Mouse (Mus musculus) spleen, adult 12 weeks (tissue): ENCODE results near the gene Fam180a.
"Not testable (repeated sequence)": the region's sequence is repeated elsewhere in the genome, so short reads cannot be mapped to it uniquely, and the experiment has no call there.

Source experiments
- DNase-seq: peaks from one replicate; pipeline ENCODE4 v3.0.0; 2022; ENCODE audit warnings: low spot score

Fam180a gene

GRCm38 (mm10) chr6:35326111-35326515 is at the start of gene Fam180a:
TSS of gene Fam180a (minus strand) at chr6:35326141.
- DNase-seq: no peak

DNA sequence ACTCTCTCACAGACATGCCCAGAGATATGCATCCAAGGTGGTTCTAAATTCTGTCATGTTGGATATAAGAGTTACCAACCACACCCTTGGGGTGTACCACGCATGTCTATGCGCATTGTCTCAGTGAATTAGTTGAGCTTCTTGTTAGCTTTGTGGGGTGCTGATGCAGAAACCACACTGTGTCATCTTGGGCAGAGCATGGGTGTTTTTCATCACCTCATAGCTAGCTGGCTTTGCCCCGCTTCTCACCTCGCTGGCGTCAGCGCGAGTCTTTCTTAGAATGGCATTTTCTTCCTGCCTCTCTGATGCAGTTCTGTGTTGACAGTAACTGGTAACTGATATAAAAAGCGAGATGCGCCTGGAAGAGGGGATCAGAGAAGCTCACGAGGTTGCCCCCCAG is 48.1 kb upstream of the Fam180a start:
- DNase-seq: no peak

GRCm38 (mm10) chr6:35370356-35370755 is 44.4 kb upstream of the Fam180a start:
- DNase-seq: no peak

GRCm38 (mm10) chr6:35369578-35370282 is 43.8 kb upstream of the Fam180a start:
- DNase-seq: not testable (repeated sequence)

DNA sequence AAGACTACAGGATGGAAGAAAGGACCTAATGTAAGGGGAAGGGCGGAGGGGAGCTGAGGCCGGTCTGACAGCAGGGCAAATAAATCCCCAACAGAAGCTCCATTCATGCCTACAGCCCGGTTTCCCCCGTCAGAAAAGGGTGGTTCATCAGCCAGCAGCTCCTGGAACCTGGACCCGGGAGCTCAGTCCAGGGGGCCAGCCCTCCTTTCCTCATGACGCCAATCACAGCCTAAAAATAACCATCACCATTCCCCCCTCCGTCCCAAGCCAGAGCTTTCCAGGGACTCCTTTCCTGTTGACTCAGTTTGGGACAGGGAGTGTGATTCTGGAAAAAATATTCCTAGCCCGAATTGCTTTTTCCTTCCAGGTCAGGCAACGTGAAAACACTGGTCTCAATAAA is 36.7 kb upstream of the Fam180a start:
- no peak for DNase-seq

DNA sequence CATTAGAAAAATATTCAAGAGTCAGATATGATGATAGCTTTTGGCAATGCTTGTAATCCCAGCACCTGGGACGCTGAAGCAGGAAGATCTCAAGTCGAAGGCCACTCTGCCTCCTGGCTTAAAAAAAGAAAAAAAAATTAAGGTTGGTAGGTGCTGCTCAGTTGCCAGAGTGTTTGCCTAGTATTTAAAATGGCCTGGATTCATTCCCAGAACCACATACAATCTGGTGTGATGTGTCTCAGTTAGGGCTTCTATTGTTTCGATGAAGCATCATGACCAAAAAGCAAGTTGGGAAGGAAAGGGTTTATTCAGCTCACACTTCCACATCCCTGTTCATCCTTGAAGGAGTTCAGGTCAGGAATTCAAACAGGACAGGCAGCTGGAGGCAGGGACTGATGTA is 29.4 kb upstream of the Fam180a start:
- DNase-seq: no peak

DNA sequence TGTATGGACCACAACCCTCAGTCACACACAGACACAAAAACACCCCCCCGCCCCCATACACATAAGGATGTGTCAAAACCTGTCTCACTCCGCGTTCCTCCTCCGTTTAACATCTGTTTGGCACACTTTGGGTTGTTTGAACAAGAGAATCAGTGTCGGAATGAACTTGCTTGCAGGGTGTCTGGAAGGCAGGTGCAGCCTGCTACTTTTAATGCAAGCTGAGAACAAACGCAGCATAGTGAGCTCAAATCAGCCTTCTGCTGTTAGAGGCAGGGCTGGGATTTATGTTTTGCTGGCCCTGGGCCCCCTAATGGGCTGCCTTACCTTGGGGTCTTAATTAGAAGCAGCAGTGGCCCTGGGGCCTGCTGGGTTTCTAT is 28.7 kb upstream of the Fam180a start:
- no peak for DNase-seq

DNA sequence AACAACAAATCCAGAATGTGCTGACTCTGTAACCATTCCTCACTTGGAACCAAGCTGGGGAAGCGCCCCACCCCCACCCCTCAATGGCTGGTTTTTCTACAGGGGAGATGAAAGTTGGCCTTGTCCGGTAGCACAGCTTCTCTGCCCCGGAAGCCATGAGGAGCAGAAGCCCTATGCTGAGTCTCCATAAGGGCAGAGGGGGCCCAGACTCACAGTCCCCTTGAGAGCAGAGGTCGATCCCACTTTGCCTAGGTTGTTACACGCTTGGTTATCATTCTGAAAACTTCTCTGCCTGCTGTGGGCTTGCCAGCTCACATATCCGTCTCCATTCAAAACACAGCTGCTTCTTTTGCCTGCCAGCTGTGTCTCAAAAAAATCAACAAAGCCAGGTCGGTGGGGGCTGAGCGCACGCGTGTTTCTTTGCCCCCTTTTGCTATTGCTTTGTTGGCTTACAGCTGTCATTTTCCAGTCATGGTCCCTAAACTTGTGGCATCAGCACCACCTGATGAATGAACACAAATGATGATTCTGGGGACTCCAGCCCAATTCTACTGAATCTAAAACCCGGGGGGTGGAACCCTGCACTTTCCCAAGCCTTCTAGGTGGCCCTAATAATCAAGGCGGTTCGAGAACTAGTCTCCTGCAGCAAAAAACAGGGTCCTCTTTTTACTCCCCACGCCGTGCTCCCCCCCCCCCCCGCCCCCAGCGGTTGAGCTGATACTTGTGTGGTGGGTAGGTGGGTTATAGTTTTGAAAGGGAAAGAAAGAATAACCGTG is 28.1 kb upstream of the Fam180a start:
- DNase-seq: no peak

DNA sequence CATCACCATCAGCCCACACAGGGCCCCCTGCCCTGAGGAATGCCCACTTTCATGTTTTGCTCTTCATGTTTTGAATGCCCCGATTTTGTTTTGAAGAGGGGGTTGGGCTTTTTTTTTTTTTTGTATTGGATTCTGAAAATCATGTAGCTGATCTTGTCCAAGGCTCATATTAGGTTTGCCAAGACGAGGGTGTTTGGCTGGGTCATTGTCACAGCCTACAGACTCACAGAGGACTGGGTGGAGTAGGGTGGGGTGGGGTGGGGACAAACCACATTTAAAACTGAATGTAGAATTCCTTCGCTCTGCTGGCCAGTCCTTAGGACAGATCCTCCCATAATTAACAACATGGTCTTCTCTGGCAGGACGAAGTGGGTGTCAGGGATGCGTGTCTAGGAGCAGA is 27.5 kb upstream of the Fam180a start:
- no peak for DNase-seq

- no peak for DNase-seq
Measured at GRCm38 (mm10) chr6:35352867-35353266, 26.9 kb upstream of the Fam180a start.

DNA sequence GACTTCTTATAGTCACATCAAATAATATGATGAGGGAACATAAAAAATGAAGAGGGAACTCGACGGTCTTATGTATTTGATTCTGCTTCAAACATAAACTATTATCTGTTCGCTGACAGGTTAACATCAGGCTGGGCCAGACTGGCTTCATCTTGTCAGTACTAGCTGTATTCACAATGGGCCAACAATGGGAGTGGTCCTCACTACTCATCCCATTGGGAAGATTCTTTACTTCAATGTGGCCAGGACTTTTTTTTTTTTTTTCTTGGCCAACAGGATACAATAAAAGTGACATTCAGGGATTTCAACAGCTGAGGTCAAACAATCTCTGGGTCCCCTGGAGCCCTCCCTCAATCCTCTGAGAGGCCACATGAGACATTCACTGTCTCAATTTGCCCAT is 25.9 kb upstream of the Fam180a start:
- no peak for DNase-seq

GRCm38 (mm10) chr6:35349784-35350183 is 23.8 kb upstream of the Fam180a start:
- no peak for DNase-seq

DNA sequence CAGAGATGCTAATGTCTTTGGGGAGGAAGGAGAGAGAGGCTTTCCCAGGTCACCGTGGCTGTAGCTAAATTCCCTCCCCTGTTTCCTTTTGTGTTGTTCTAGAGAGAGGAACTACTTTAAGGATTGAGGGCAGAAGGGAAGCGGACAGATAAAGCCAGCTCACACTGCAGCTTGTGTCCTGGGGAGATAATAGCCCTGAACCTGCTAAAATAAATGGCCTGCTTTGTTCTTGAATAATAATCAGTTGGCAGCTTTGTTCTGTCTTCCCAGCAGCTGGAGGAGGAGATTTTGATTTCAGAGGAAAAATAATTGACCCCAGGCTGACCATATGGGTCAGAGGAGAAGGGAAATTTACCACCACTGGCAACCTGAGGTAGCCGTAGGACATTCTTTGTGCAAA is 12.7 kb upstream of the Fam180a start:
- no peak for DNase-seq

DNA sequence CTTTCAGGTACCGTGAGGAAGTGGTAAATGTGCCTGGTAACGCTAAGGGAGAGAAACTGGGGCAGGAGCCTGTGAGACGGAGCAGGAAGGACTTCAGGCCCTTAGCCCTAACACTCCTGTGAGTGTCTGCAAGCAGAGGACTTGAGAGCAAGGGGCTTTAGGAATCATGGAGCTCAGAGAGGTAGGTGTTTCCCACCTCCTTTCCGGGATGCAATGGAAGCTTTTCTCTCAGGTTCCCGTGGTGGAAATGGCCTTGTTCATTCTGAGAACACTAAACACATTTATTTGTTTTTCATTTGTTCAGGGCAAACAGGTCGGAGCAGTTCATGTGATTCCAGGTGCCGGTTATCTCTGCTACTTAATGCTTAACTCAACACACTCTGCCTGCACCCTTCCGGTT is 11.9 kb upstream of the Fam180a start:
- DNase-seq: no peak

GRCm38 (mm10) chr6:35335452-35335851 is 9.5 kb upstream of the Fam180a start:
- DNase-seq: no peak

DNA sequence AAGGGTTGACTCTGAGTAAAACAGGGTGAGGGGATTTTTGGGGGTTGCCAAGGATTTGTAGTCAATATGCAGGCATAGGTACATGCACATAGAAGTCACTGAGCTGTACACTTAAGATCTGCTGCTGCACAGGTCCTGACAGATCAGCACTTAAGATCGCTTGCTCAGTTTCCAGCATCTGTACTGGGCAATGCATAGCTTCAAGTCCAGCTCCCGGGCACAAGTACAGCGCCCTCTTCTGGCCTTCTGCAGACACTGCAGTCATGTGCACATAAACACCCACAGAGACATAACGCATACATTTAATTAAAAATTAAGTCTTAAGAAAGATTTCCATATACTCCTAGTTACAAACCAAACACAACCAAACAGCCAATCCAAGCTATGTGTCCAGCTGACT is 8.3 kb upstream of the Fam180a start:
- no peak for DNase-seq

DNA sequence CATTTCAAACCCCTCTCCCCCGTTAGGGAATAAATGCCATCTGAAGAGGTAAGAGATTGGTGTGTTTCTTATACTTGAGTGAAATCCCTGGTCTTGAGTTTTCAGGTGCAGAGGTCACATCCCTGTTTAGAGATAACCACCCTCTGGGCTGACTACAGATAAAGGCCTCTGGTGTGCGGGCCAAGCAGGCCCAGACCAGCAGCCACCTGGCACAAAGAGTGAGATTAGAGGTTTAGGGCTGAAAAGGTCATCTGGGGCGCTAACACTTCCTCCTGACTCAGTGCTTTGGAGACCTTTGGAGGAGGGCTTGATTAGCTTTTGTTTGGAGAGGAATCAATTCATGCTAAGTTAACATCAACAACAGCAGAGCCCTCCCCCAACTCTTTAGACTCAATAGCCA is 7.7 kb upstream of the Fam180a start:
- DNase-seq: no peak

DNA sequence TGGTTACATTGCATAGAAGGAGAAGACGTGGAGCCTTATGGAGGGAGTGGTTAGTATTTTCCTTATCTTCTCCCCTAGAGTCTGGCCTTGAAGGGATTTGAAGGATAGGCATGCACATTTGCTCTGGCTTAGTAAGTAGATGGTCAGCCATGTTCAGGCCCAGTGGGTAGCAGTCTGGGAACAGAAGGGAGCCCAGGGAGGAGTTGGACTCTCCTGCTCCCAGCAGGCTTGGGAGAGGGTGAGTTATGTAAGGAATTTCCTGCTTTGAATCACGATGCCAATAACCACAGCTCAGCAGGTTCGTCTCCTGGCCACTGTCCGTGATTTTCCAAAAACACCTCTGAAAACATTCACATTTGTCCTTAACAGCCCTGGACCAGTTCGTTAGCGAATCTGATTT is 4.9 kb upstream of the Fam180a start:
- no peak for DNase-seq

GRCm38 (mm10) chr6:35329956-35330355 is 4.0 kb upstream of the Fam180a start:
- DNase-seq: no peak

DNA sequence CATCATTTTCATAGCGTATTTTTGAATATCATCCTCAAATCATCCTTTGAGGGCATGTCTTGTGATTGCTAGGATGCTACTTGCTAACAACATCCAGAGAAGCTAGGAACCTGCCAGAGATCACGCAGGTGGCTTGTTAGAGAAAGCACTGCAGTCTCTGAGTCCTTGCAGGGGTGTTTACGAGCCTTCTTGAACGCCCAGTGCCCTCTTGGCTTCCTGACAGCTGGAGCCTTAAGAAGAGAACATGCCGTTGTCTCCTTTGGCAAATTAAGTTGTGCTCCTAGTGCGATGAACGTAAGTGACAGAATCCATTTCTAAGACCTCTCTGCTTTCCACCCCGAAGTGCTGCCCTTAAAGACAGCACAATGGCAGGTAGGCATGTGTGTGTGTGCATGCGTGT is 1.6 kb downstream of the Fam180a start:
- DNase-seq: no peak

DNA sequence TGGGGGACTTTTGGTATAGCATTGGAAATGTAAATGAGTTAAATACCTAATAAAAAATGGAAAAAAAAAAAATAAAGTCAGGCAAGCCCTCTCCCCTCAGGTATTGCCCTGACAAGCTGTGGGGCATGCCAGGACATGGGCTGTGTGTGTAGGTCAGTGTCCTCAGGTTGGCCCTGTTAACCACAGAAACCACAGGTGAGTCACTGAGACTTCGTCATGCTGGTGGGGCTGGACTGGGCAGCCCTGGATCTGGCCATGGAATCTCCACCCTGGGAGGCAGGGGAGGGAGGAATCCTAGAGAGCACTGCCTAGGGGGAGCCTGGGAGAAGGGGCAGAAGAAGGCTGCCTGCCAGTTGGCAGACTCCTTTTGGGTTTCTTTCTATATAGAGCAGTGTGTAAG is 2.9 kb downstream of the Fam180a start:
- no peak for DNase-seq

DNA sequence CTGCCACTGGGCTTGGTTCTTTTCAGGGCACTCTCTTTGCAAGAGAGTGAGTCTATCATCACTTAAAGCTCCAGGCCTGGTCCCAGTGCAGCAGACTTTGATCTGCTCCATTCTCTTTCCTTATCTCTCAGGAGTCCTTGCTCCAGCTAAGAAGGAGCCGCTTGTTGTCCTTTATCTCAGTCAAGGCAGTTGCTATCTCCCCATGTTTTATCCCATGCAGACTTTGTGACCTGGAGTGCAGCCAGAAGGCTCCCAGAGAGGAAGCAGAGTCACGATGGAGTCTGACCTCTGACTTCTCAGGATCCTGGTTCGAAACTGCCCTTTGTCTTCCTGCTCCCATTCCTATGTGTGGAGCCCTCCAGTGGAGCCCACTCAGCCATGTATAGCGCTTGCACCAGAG is 4.8 kb downstream of the Fam180a start:
- DNase-seq: no peak

DNA sequence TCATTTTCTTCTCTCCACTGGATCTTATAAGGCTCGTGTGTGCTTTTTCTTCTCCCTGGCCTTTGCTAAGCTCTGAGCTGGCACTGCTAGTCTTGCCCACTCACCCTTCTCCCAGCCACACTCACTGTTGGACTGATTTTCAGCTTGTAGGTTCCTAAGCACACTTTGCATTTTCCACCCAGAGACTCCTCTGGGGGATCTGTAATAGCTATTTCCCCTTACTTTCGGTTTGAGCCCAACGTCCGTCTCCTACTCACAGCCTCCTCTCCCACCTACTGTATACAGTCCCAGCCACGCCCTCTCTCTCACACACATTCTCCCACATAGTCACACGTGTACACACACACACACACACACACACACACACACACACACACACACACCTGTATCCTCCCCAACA is 6.1 kb downstream of the Fam180a start:
- DNase-seq: no peak

DNA sequence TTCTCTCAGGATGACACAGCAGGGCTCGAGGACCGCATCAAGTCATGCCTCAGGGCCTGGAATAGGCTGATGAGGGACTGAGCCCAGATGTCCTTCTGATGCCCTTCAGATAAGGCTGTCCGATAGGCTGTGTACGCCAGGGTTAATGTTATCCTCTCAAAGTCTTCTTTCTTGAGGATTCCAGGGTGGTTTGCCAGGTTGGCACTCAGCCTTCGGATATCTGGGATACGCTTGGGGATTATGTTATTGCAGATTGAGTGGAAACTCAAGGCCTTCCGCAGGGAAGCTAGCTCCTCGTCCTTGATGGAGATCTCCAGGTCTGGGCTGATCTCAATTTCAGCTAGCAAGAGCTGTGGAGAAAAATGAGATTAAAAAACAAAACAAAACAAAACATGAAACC is 12.4 kb downstream of the Fam180a start:
- no peak for DNase-seq
